Mouse (Mus musculus) hindbrain, embryonic 15.5 days (tissue): ENCODE measurements around the gene Hip1. TPM values are rescaled to one million over a fixed set of nuclear protein-coding genes. Genes with fewer than 3 reads are reported as not detected.
A peak's percentile ranks its signal among the peaks of the same experiment; 100 is the strongest.

ENCODE experiments used
- ATAC-seq: fragments of 200-750 bp; cut with Nextera tagmentation; 2 replicates; pipeline ENCODE4 v1.8.0; 2017; ENCODE audit warnings: low read depth, moderate number of reproducible peaks, moderate TSS enrichment; ENCODE audit not compliant: low FRiP score
- H3K27ac ChIP-seq: fragments of 300-500 bp; sonication (generic); replicated peaks from 2 replicates; pipeline ENCODE4 v1.5.1; 2015; ENCODE audit warnings: mild to moderate bottlenecking, inconsistent platforms
- H3K27me3 ChIP-seq: fragments of 300-500 bp; sonication (generic); 2 replicates; pipeline ENCODE4 v1.6.1; 2015; ENCODE audit warnings: control low read depth, inconsistent platforms
- H3K36me3 ChIP-seq: fragments of 300-500 bp; sonication (generic); 2 replicates; pipeline ENCODE4 v1.6.1; 2015; ENCODE audit warnings: control low read depth, inconsistent platforms
- H3K4me1 ChIP-seq: fragments of 300-500 bp; sonication (generic); replicated peaks from 2 replicates; pipeline ENCODE4 v1.6.1; 2015; ENCODE audit warnings: control low read depth, inconsistent platforms
- H3K4me2 ChIP-seq: fragments of 300-500 bp; sonication (generic); 2 replicates; pipeline ENCODE4 v1.6.1; 2015; ENCODE audit warnings: moderate library complexity, mild to moderate bottlenecking, inconsistent platforms
- H3K4me3 ChIP-seq: fragments of 300-500 bp; sonication (generic); 2 replicates; pipeline ENCODE4 v1.5.1; 2015; ENCODE audit warnings: mild to moderate bottlenecking, inconsistent platforms
- H3K9ac ChIP-seq: fragments of 300-500 bp; sonication (generic); 2 replicates; pipeline ENCODE4 v1.6.1; 2015; ENCODE audit warnings: inconsistent platforms
- H3K9me3 ChIP-seq: fragments of 300-500 bp; sonication (generic); 2 replicates; pipeline ENCODE4 v1.6.1; 2016; ENCODE audit warnings: control low read depth, inconsistent platforms
- WGBS: fragments of 180-500 bp; shearing (Covaris S2); methylation state at CpG from one replicate; pipeline ENCODE4 v1.1.7; 2015; 5-methylcytosine and 5-hydroxymethylcytosine counted together
- polyA plus RNA-seq: library from polyadenylated mRNA; unstranded; fragments of >200 nt; fragmentation: Nextera tagmentation; extraction: Ambion mirVana; gene quantifications from 2 replicates; pipeline ENCODE4 v1.2.1, GENCODE M21; 2015

The Hip1 gene
- polyA plus RNA-seq, 1 experiment from 2014 or later, result 39.1 TPM

DNA sequence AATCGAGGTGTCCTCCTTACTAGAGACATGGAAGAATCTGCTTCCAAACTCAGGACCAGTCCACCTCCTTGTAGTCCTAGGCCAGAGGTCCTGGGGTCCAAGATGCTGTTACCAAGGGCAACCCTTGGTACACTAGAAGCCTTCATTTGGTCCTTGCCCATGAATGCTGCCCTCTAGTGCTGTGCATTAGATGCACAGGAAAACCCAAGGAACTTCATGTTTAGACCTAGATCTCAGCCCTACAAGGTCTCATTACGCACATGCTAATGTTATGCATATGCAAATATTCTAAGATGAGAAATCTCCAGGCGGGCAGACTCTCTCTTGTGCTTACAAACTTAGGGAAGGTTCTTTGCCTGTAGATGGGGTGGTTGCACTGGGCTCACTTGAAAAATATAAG lies 15.6 kb downstream of the Hip1 start:
- peaks cover 5% of the 10 kb centered on the region; the same call in 1 of the 2 replicates for H3K4me1 ChIP-seq
- no peak for ATAC-seq
- H3K9me3 ChIP-seq, result no peaks in the 10 kb centered on the region
- no peak overlapping the region for H3K4me3 ChIP-seq
- H3K36me3 ChIP-seq, result no peaks in the 10 kb centered on the region
- no peak overlapping the region for H3K4me2 ChIP-seq
- no peak overlapping the region for H3K27ac ChIP-seq
- no peaks in the 10 kb centered on the region for H3K27me3 ChIP-seq
- 82% methylated on average over 3 of the region's 3 CpGs for WGBS
- no peak overlapping the region for H3K9ac ChIP-seq

DNA sequence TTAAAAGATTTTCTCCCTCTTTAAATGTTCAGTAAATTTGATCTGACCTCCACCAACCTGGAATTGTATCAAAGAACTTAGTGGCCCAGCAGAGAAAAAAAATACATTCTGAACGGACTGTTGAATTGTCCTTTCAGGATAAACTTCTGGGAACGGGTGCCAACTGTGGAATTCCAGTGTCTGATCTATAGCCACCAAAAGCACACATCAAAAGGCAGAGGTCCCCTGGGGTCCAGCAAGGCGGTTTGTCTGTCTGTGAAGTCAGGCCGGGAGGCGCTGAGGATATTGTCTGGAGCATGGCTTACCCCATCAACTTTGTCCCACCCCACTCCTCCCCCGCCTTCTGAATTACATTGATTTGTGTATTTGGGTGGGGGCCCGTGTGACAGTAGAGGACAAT lies 16.9 kb downstream of the Hip1 start:
- Histone ChIP-seq H3K4me1 (peaks cover 5% of the 10 kb centered on the region; the same call in 1 of the 2 replicates), H3K27me3 (no peaks in the 10 kb centered on the region), H3K9me3 (no peaks in the 10 kb centered on the region), H3K36me3 (no peaks in the 10 kb centered on the region), H3K4me3 (no peak overlapping the region), H3K4me2 (no peak overlapping the region), H3K27ac (no peak overlapping the region), H3K9ac (no peak overlapping the region)
- ATAC-seq, result no peak
- 21% methylated on average over 7 of the region's 7 CpGs for WGBS

DNA sequence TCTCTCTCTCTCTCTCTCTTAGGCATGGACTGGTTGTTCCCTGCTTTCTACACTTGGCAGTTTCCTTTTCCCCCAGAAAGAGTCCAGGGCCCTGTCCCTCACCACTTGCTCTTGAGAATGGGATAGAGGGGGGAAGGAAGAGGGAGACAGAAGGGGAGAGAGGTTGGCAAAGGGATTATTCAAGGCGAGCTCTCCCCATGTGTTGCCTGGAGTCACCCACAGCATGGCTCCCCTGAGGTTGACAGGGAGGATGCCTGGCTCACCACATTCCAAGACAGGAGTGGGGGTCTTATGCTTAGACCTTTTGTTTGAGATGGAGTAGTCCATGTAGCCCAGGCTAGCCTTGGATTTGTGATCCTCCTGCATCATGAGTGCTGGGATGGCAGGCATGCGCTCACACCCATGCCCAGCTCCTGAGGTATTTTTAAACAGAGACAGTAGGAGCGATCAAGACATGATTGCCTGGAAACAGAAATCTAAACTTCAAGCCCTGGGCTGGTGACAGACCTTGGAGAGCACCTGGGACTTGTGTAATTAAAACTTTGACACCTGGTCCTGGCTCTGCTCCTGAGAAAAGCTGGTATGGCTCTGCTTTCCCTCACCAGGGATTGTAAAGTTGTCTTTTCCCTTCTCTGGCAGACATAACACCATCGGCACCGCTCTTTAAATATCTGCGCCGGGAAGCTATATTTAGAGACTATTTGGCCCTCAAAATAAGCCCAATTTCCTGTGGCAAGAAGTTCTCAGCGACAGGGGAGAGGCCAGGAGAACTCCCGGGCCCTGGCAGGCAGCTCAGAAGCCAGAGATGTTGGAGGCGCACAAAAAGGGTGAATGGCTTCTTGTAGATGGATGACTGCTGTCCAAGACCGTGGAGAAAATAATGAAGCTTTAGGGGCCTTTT lies 20.0 kb downstream of the Hip1 start:
- H3K27ac ChIP-seq, result peak overlapping the region; percentile 38; the same call in 1 of the 2 replicates
- H3K4me2 ChIP-seq, result no peak overlapping the region
- ATAC-seq, result no peak
- no peaks in the 10 kb centered on the region for H3K9me3 ChIP-seq
- H3K36me3 ChIP-seq, result no peaks in the 10 kb centered on the region
- 70% methylated on average over 11 of the region's 11 CpGs for WGBS
- H3K4me1 ChIP-seq, result peaks cover 5% of the 10 kb centered on the region; the same call in 1 of the 2 replicates
- no peak overlapping the region for H3K4me3 ChIP-seq
- no peak overlapping the region for H3K9ac ChIP-seq
- no peaks in the 10 kb centered on the region for H3K27me3 ChIP-seq

DNA sequence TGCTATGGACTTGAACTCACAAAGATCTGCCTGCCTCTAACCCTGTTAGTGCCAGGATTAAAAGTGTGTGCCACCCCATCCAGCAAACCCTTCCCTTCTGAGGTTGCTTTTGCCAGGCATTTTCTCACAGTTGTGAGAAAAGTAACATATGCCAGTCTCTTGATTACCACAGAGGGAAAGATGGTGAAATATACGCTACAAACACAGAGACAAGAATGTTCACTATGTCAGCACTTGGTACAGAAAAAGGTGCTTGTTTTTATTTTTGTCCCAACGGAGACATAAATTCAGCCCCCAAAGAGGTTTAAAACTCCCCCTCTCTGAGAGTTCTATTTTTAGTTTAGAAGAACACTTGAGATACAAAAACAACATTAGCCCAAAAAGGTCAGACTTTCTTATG lies 20.8 kb downstream of the Hip1 start:
- no peaks in the 10 kb centered on the region for H3K9me3 ChIP-seq
- no peak overlapping the region for H3K4me2 ChIP-seq
- no peaks in the 10 kb centered on the region for H3K36me3 ChIP-seq
- no peaks in the 10 kb centered on the region for H3K27me3 ChIP-seq
- 92% methylated on average over 2 of the region's 2 CpGs for WGBS
- peaks cover 5% of the 10 kb centered on the region; the same call in 1 of the 2 replicates for H3K4me1 ChIP-seq
- no peak overlapping the region for H3K4me3 ChIP-seq
- H3K27ac ChIP-seq, result no peak overlapping the region
- H3K9ac ChIP-seq, result no peak overlapping the region
- ATAC-seq, result no peak

GRCm38 (mm10) chr5:135522111-135522722 lies 22.7 kb downstream of the Hip1 start:
- no peak overlapping the region for H3K4me2 ChIP-seq
- no peaks in the 10 kb centered on the region for H3K36me3 ChIP-seq
- no peaks in the 10 kb centered on the region for H3K9me3 ChIP-seq
- H3K4me3 ChIP-seq, result no peak overlapping the region
- H3K4me1 ChIP-seq, result peaks cover 5% of the 10 kb centered on the region; the same call in 1 of the 2 replicates
- no peak overlapping the region for H3K27ac ChIP-seq
- WGBS, result 91% methylated on average over 9 of the region's 9 CpGs
- H3K9ac ChIP-seq, result no peak overlapping the region
- ATAC-seq, result no peak
- H3K27me3 ChIP-seq, result no peaks in the 10 kb centered on the region

DNA sequence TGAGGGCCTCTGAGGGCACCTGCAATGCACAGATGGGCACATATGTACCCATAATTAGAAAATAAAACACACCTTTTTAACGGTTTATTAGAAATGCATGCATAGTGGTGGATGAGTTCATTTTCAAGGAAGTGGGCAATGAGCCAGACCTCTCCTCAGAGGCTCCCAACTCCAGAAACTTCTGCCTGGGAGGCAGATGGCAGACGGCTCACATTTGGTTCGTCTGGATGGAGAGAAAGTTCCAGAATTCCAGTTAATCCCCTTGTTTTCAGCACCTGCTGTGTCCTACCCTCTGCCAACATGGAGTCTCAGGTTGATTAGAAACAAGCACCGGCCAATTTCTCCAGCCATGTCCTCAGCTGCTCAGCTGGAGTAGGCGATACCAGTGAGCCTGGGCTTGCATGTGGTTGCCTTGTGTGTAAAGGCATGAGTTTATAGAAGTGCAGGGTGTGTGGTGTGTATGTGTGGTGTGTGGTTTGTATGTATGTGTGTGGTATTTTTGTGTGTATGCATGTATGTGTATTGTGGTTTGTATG lies 27.5 kb downstream of the Hip1 start:
- 59% methylated on average over 5 of the region's 5 CpGs for WGBS
- Histone ChIP-seq H3K4me1 (no peaks in the 10 kb centered on the region), H3K9ac (no peak overlapping the region), H3K36me3 (no peaks in the 10 kb centered on the region), H3K4me3 (no peak overlapping the region), H3K27me3 (no peaks in the 10 kb centered on the region), H3K4me2 (no peak overlapping the region), H3K9me3 (no peaks in the 10 kb centered on the region), H3K27ac (no peak overlapping the region)
- ATAC-seq, result no peak

- no peak overlapping the region for H3K27ac ChIP-seq
- ATAC-seq, result no peak
- WGBS, result 38% methylated on average over 4 of the region's 4 CpGs
Measured at GRCm38 (mm10) chr5:135513131-135513530, 31.8 kb downstream of the Hip1 start.

GRCm38 (mm10) chr5:135511105-135511504 lies 33.8 kb downstream of the Hip1 start:
- Histone ChIP-seq H3K9me3 (no peaks in the 10 kb centered on the region), H3K4me3 (no peak overlapping the region), H3K36me3 (no peaks in the 10 kb centered on the region), H3K4me1 (peaks cover 10% of the 10 kb centered on the region), H3K9ac (no peak overlapping the region), H3K27ac (no peak overlapping the region), H3K4me2 (no peak overlapping the region), H3K27me3 (no peaks in the 10 kb centered on the region)
- ATAC-seq, result no peak
- WGBS, result 59% methylated on average over 5 of the region's 5 CpGs

More at GRCm38 (mm10) chr5:135513131-135513530, 31.8 kb downstream of the Hip1 start:
- no peak overlapping the region for H3K4me3 ChIP-seq
- H3K4me2 ChIP-seq, result no peak overlapping the region
- H3K27me3 ChIP-seq, result no peaks in the 10 kb centered on the region
- H3K4me1 ChIP-seq, result no peaks in the 10 kb centered on the region; the same call in 1 of the 2 replicates
- H3K9me3 ChIP-seq, result no peaks in the 10 kb centered on the region
- no peak overlapping the region for H3K9ac ChIP-seq
- no peaks in the 10 kb centered on the region for H3K36me3 ChIP-seq

DNA sequence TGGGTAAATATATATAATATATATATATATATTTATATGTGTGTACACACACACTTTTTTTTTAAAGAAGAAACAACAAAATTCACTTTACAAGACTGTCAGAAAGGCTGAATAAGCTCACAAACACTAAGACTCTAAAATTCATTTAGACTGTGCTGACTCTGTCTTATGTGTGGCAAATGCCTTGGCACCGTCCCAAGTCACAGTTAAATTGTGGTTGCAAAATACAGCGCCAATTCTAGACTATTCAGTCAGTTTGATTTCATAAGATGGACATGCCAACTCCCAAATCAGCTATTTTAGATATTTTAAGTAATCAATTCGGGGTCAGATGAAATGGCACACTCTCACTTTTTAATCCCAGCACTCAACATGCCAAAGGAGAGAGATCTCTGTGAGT lies 36.6 kb downstream of the Hip1 start:
- ATAC-seq, result no peak

GRCm38 (mm10) chr5:135507561-135508273 lies 37.2 kb downstream of the Hip1 start:
- H3K9ac ChIP-seq, result no peak overlapping the region
- no peak for ATAC-seq
- H3K9me3 ChIP-seq, result no peaks in the 10 kb centered on the region
- WGBS, result 41% methylated on average over 18 of the region's 18 CpGs
- H3K27me3 ChIP-seq, result no peaks in the 10 kb centered on the region
- peaks cover 10% of the 10 kb centered on the region for H3K4me1 ChIP-seq
- no peak overlapping the region for H3K4me2 ChIP-seq
- H3K4me3 ChIP-seq, result no peak overlapping the region
- peak overlapping the region; percentile 25; the same call in 1 of the 2 replicates for H3K27ac ChIP-seq
- no peaks in the 10 kb centered on the region for H3K36me3 ChIP-seq

More for the DNA sequence above, 36.6 kb downstream of the Hip1 start:
- Histone ChIP-seq H3K36me3 (no peaks in the 10 kb centered on the region), H3K4me2 (no peak overlapping the region), H3K4me1 (peaks cover 10% of the 10 kb centered on the region), H3K4me3 (no peak overlapping the region), H3K27ac (no peak overlapping the region), H3K9me3 (no peaks in the 10 kb centered on the region), H3K9ac (no peak overlapping the region), H3K27me3 (no peaks in the 10 kb centered on the region)
- WGBS, result 67% methylated on average over 3 of the region's 3 CpGs

GRCm38 (mm10) chr5:135505442-135505841 lies 39.5 kb downstream of the Hip1 start:
- H3K4me1 ChIP-seq, result peaks cover 10% of the 10 kb centered on the region
- H3K9me3 ChIP-seq, result no peaks in the 10 kb centered on the region
- H3K36me3 ChIP-seq, result no peaks in the 10 kb centered on the region
- 72% methylated on average over 5 of the region's 5 CpGs for WGBS
- no peak overlapping the region for H3K4me3 ChIP-seq
- no peak for ATAC-seq
- H3K4me2 ChIP-seq, result no peak overlapping the region
- H3K9ac ChIP-seq, result no peak overlapping the region
- no peak overlapping the region for H3K27ac ChIP-seq
- no peaks in the 10 kb centered on the region for H3K27me3 ChIP-seq
